Mouse (Mus musculus) stomach, embryonic 16.5 days (tissue): ENCODE data around the gene Ppfia4. TPM values are rescaled to one million over a fixed set of nuclear protein-coding genes. Genes with fewer than 3 reads are reported as not detected.

ENCODE experiments used
- ATAC-seq: fragments of 200-750 bp; cut with Nextera tagmentation; 2 replicates; pipeline ENCODE4 v1.8.0; 2017; ENCODE audit warnings: moderate number of reproducible peaks, moderate TSS enrichment; ENCODE audit not compliant: insufficient read depth, low FRiP score
- H3K27ac ChIP-seq: fragments of 300-500 bp; sonication (generic); 2 replicates; pipeline ENCODE4 v1.5.1; 2014; ENCODE audit warnings: low read length
- H3K27me3 ChIP-seq: fragments of 300-500 bp; sonication (generic); 2 replicates; pipeline ENCODE4 v1.6.1; 2014; ENCODE audit warnings: low read length, control low read depth, mixed read lengths; ENCODE audit not compliant: control insufficient read depth, insufficient read depth
- H3K36me3 ChIP-seq: fragments of 300-500 bp; sonication (generic); 2 replicates; pipeline ENCODE4 v1.6.1; 2014; ENCODE audit warnings: low read length; ENCODE audit not compliant: control insufficient read depth, insufficient read depth
- H3K4me1 ChIP-seq: fragments of 300-500 bp; sonication (generic); 2 replicates; pipeline ENCODE4 v1.6.1; 2014; ENCODE audit warnings: low read length, control low read depth, mixed read lengths; ENCODE audit not compliant: control insufficient read depth, insufficient read depth
- H3K4me2 ChIP-seq: fragments of 300-500 bp; sonication (generic); 2 replicates; pipeline ENCODE4 v1.6.1; 2014; ENCODE audit warnings: low read depth, low read length, mixed read lengths
- H3K4me3 ChIP-seq: fragments of 300-500 bp; sonication (generic); replicated peaks from 2 replicates; pipeline ENCODE4 v1.5.1; 2014; ENCODE audit warnings: mild to moderate bottlenecking, low read length
- H3K9ac ChIP-seq: fragments of 300-500 bp; sonication (generic); 2 replicates; pipeline ENCODE4 v1.6.1; 2014; ENCODE audit warnings: low read length
- H3K9me3 ChIP-seq: fragments of 300-500 bp; sonication (generic); replicated peaks from 2 replicates; pipeline ENCODE4 v1.6.1; 2016; ENCODE audit warnings: low read length, control low read depth; ENCODE audit not compliant: control insufficient read depth
- WGBS: fragments of 180-500 bp; shearing (Covaris S2); extraction: QIAGEN DNeasy Blood & Tissue Kit; methylation state at CpG from one replicate; pipeline ENCODE4 v1.1.7; 2014; 5-methylcytosine and 5-hydroxymethylcytosine counted together
- polyA plus RNA-seq: library from polyadenylated mRNA; unstranded; fragments of >200 nt; fragmentation: Nextera tagmentation; extraction: Ambion mirVana; gene quantifications from 2 replicates; pipeline ENCODE4 v1.2.1, GENCODE M21; 2015

The Ppfia4 gene
- polyA plus RNA-seq, result 6.8 and 6.9 TPM in 2 replicates

- peak within 1 kb of the TSS; percentile 0; the same call in 1 of the 2 replicates for H3K4me2 ChIP-seq
- ATAC-seq, result peak; percentile 81
- no peak within 1 kb of the TSS for H3K4me3 ChIP-seq
- no peaks in the 10 kb centered on the region for H3K9me3 ChIP-seq
- H3K27ac ChIP-seq, result no peak within 1 kb of the TSS
- peaks cover 7% of the 10 kb centered on the region for H3K4me1 ChIP-seq
- 31% methylated on average over 13 of the region's 13 CpGs for WGBS
- 0 out of 2 replicates have a peak within 1 kb of the TSS, but pooled peaks have one; percentile 38 for H3K9ac ChIP-seq
- H3K27me3 ChIP-seq, result no peaks in the 10 kb centered on the region
- H3K36me3 ChIP-seq, result no peaks in the 10 kb centered on the region
Measured at GRCm38 (mm10) chr1:134332770-134333271, at the start of gene Ppfia4. TSS of gene Ppfia4 (minus strand) at chr1:134332928.

DNA sequence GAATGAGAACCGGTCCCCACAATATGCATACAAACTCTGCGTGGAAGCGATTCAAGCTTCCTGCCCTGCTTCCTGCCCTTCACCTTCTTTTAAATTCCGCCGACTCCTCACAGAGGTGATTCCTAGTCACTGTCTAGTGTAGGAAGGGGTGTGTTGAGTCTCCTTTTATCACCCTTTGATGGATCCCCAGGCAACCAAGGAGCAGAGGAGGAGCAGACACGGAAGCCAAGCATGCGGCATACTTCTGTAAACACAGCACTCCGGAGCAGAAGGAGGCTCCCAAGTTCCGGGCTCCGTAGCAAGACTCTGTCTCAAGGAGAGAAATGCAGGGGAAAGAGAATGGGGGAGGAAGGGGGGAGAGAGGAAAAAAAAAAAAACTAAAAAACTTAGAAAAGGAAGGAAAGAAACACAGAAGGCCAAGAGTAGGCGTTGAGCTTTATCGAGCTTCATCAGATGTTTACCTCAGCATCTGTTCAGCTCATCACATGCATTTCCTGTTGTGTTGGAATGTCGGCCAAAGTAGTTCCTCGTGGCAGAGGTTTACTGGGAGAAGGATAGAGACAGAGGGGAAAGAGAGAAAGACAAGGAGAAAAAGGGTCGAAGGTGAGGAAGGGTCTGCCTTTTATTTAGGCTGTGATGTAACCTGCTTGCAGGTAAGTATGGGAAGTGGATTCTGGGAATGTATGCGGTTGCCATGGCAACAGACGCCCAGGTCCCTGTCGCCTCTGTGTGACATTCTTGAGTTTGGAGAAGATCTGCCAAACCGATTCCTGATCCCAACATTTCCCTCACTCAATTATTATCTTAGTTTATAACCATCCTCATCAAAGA is 49.3 kb upstream of the Ppfia4 start:
- Histone ChIP-seq H3K4me2 (peak overlapping the region; percentile 64), H3K36me3 (no peaks in the 10 kb centered on the region), H3K4me1 (peaks cover 4% of the 10 kb centered on the region; the same call in 1 of the 2 replicates), H3K27ac (no peak overlapping the region), H3K27me3 (no peaks in the 10 kb centered on the region; the same call in 1 of the 2 replicates), H3K9ac (peak overlapping the region; percentile 59; the same call in 1 of the 2 replicates), H3K4me3 (peak overlapping the region; percentile 40), H3K9me3 (no peaks in the 10 kb centered on the region)
- no peak for ATAC-seq
- WGBS, result 5% methylated on average over 19 of the region's 19 CpGs

GRCm38 (mm10) chr1:134381051-134381450 is 48.3 kb upstream of the Ppfia4 start:
- H3K4me3 ChIP-seq, result no peak overlapping the region
- H3K4me1 ChIP-seq, result peaks cover 4% of the 10 kb centered on the region; the same call in 1 of the 2 replicates
- no peak overlapping the region for H3K4me2 ChIP-seq
- H3K9me3 ChIP-seq, result no peaks in the 10 kb centered on the region
- no peaks in the 10 kb centered on the region; the same call in 1 of the 2 replicates for H3K27me3 ChIP-seq
- WGBS, result 60% methylated on average over 2 of the region's 2 CpGs
- H3K27ac ChIP-seq, result no peak overlapping the region
- no peak for ATAC-seq
- H3K9ac ChIP-seq, result no peak overlapping the region
- no peaks in the 10 kb centered on the region for H3K36me3 ChIP-seq

GRCm38 (mm10) chr1:134374124-134374523 is 41.4 kb upstream of the Ppfia4 start:
- H3K36me3 ChIP-seq, result no peaks in the 10 kb centered on the region
- whole genome bisulfite sequencing, result 54% methylated on average over 2 of the region's 2 CpGs

DNA sequence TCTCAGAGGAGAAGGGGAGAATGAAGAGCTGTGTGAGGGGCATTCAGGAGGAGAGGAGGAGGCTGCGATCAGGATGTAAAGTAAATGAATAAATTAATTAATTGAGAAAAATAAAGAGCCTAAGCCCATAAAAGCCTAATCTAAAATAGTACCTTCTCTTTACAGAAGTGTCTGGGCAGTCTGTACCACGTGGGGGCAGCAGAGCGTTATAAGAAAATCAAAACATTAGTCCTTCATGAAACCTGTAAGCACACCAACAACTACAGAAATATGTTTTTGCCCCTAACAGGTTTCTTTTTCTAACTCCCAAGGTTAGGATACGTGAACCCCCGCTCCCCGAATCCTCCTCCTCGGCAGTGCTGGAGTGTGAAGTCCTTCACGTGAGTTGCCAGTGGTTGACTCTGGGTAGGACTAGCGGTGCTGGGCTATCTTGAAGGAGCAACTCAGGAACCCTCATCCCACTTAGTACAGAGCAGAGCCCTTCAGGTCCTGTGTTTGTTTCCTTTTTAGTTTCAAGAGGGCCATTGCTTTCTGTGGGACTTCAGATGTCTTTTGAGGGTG is 36.1 kb upstream of the Ppfia4 start:
- no peak overlapping the region for H3K27ac ChIP-seq
- 47% methylated on average over 9 of the region's 9 CpGs for WGBS
- H3K4me1 ChIP-seq, result no peaks in the 10 kb centered on the region
- no peak for ATAC-seq
- no peak overlapping the region for H3K4me2 ChIP-seq
- H3K9ac ChIP-seq, result no peak overlapping the region
- H3K36me3 ChIP-seq, result no peaks in the 10 kb centered on the region
- H3K27me3 ChIP-seq, result no peaks in the 10 kb centered on the region
- no peak overlapping the region for H3K4me3 ChIP-seq
- H3K9me3 ChIP-seq, result peaks cover 5% of the 10 kb centered on the region; the same call in 1 of the 2 replicates

More at GRCm38 (mm10) chr1:134374124-134374523, 41.4 kb upstream of the Ppfia4 start:
- Histone ChIP-seq H3K4me3 (no peak overlapping the region), H3K4me2 (no peak overlapping the region), H3K4me1 (no peaks in the 10 kb centered on the region), H3K27me3 (no peaks in the 10 kb centered on the region), H3K9me3 (peaks cover 5% of the 10 kb centered on the region; the same call in 1 of the 2 replicates), H3K9ac (no peak overlapping the region), H3K27ac (no peak overlapping the region)
- ATAC-seq, result no peak

- Histone ChIP-seq H3K4me1 (peaks cover 3% of the 10 kb centered on the region), H3K27me3 (no peaks in the 10 kb centered on the region), H3K36me3 (no peaks in the 10 kb centered on the region), H3K9ac (no peak overlapping the region), H3K4me2 (no peak overlapping the region), H3K4me3 (no peak overlapping the region), H3K27ac (no peak overlapping the region), H3K9me3 (peaks cover 5% of the 10 kb centered on the region; the same call in 1 of the 2 replicates)
- ATAC-seq, result no peak
- WGBS, result 50% methylated on average over 5 of the region's 5 CpGs
Measured at GRCm38 (mm10) chr1:134365491-134365890, 32.8 kb upstream of the Ppfia4 start.

GRCm38 (mm10) chr1:134363194-134363593 is 30.5 kb upstream of the Ppfia4 start:
- no peak overlapping the region for H3K27ac ChIP-seq
- peaks cover 5% of the 10 kb centered on the region for H3K36me3 ChIP-seq
- peaks cover 7% of the 10 kb centered on the region for H3K4me1 ChIP-seq
- WGBS, result 80% methylated on average over 4 of the region's 4 CpGs
- no peaks in the 10 kb centered on the region for H3K9me3 ChIP-seq
- no peak for ATAC-seq
- H3K9ac ChIP-seq, result no peak overlapping the region
- H3K4me3 ChIP-seq, result no peak overlapping the region
- H3K4me2 ChIP-seq, result no peak overlapping the region
- H3K27me3 ChIP-seq, result no peaks in the 10 kb centered on the region

- Histone ChIP-seq H3K4me1 (peaks cover 11% of the 10 kb centered on the region), H3K27me3 (no peaks in the 10 kb centered on the region), H3K4me3 (peak within 1 kb of the TSS; percentile 97), H3K9ac (peak within 1 kb of the TSS; percentile 98), H3K9me3 (no peaks in the 10 kb centered on the region), H3K36me3 (peaks cover 7% of the 10 kb centered on the region), H3K27ac (peak within 1 kb of the TSS; percentile 91), H3K4me2 (peak within 1 kb of the TSS; percentile 90)
- ATAC-seq, result peak; percentile 99
- under 1% methylated on average over 38 of the region's 38 CpGs for WGBS
Measured at GRCm38 (mm10) chr1:134361857-134362212, 29.1 kb upstream of the Ppfia4 start, which contains the start of gene Tmem183a. TSS of gene Tmem183a (minus strand) at chr1:134361979.
